Mouse (Mus musculus) ES-E14 (cell line): ENCODE measurements around the gene Arhgap31. TPM values are rescaled to one million over a fixed set of nuclear protein-coding genes. Genes with fewer than 3 reads are reported as not detected.

Source experiments
- DNase-seq: peaks from one replicate; pipeline ENCODE4 v3.0.0-alpha.2; 2013; ENCODE audit warnings: low read depth, low spot score
- H3K27ac ChIP-seq: 2 replicates; pipeline ENCODE4 v1.5.1; 2012; ENCODE audit warnings: low read depth, mild to moderate bottlenecking, low read length, moderate library complexity, mixed read lengths; ENCODE audit not compliant: poor library complexity, insufficient read depth, severe bottlenecking
- H3K36me3 ChIP-seq: 2 replicates; pipeline ENCODE4 v1.6.1; 2012; ENCODE audit warnings: mild to moderate bottlenecking, low read length, moderate library complexity, mixed read lengths; ENCODE audit not compliant: control insufficient read depth, poor library complexity, insufficient read depth, severe bottlenecking
- H3K4me1 ChIP-seq, 2 experiments: fragments of 150-350 bp in 1 of 2; sonication (generic) in 1 of 2; 2 replicates each; pipeline ENCODE4 v1.6.1; 2012; ENCODE audit warnings: low read length in 2 of 2, mild to moderate bottlenecking in 1 of 2, mixed read lengths in 1 of 2; ENCODE audit not compliant: control insufficient read depth in 2 of 2, insufficient read depth in 2 of 2, poor library complexity in 1 of 2
- H3K4me3 ChIP-seq, 2 experiments: fragments of 150-350 bp in 1 of 2; sonication (generic) in 1 of 2; 2 replicates each; pipeline ENCODE4 v1.5.1; 2012; ENCODE audit warnings: low read length in 2 of 2, low read depth in 1 of 2, mild to moderate bottlenecking in 1 of 2, mixed read lengths in 1 of 2; ENCODE audit not compliant: insufficient read depth in 1 of 2, poor library complexity in 1 of 2, severe bottlenecking in 1 of 2
- H3K9ac ChIP-seq: 2 replicates; pipeline ENCODE4 v1.6.1; 2012; ENCODE audit warnings: low read depth, mild to moderate bottlenecking, low read length, mixed read lengths; ENCODE audit not compliant: poor library complexity, insufficient read depth, severe bottlenecking
- H3K9me3 ChIP-seq: fragments of 150-350 bp; sonication (generic); 2 replicates; pipeline ENCODE4 v1.6.1; 2012; ENCODE audit warnings: low read depth, mild to moderate bottlenecking, low read length; ENCODE audit not compliant: control insufficient read depth, insufficient read depth
- CHD2 ChIP-seq: IDR thresholded peaks from 2 replicates; pipeline ENCODE4 v1.6.1; 2014; ENCODE audit warnings: mild to moderate bottlenecking, low read depth, low read length, inconsistent platforms
- HCFC1 ChIP-seq: IDR thresholded peaks from 2 replicates; pipeline ENCODE4 v1.6.1; 2012; ENCODE audit warnings: low read length, inconsistent platforms, borderline replicate concordance; ENCODE audit not compliant: insufficient read depth
- MAFK ChIP-seq: IDR thresholded peaks from 2 replicates; pipeline ENCODE4 v1.6.1; 2014; ENCODE audit warnings: mild to moderate bottlenecking, low read depth, low read length, inconsistent platforms; ENCODE audit not compliant: insufficient read depth
- ZC3H11A ChIP-seq: IDR thresholded peaks from 2 replicates; pipeline ENCODE4 v1.6.1; 2012; ENCODE audit warnings: low read depth, mild to moderate bottlenecking, inconsistent platforms, low read length, borderline replicate concordance
- ZNF384 ChIP-seq: IDR thresholded peaks from 2 replicates; pipeline ENCODE4 v1.6.1; 2012; ENCODE audit warnings: low read depth, low read length, inconsistent platforms
- in situ Hi-C, 2 experiments: fragments of 600-800 bp; cut with MboI; formaldehyde crosslinking; loops; one replicate each; pipeline ENCODE4 v1.15.1; 2025; ENCODE audit warnings: low sequenced_read_pairs in 2 of 2, inconsistent platforms in 1 of 2; ENCODE audit not compliant: unreplicated experiment in 2 of 2
- total RNA-seq: library from RNA; depleted of rRNA; stranded (reverse); fragments of 300-350 nt; gene quantifications from 2 replicates; pipeline ENCODE4 v1.2.3, GENCODE M21; 2012

Gene Arhgap31
- total RNA-seq, 1 experiment = 1.0 TPM

DNA sequence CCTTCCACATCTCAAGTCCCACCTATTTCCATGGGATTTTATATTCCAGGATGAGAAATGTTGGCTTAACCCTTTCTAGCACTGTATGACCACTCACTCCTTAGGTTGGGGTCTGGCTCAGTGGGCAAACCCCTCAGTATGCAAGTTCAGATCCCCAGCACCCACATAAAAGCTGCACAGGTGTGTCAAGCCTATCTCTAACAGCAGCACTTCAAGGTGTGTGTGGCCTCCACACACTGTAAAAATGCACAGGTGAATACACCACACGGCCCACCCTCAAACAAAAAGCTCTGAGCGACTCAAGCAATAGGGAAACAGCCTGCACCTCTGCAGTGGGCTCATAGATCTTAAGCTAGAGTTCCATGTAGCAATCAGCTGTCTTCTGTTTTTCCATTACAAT is 117.0 kb downstream of the Arhgap31 start:
- Histone ChIP-seq H3K9me3 (no peaks in the 10 kb centered on the region), H3K9ac (no peak overlapping the region), H3K36me3 (peaks cover 7% of the 10 kb centered on the region), H3K4me1 (peaks cover 0 to 3% of the 10 kb centered on the region in 2 experiments; a peak in 1 of 4 replicates), H3K4me3 (no peak overlapping the region), H3K27ac (no peak overlapping the region)
- TF ChIP-seq ZC3H11A = no peak
- TF ChIP-seq CHD2 = no peak
- TF ChIP-seq MAFK = no peak
- no peak for TF ChIP-seq ZNF384
- no peak for TF ChIP-seq HCFC1
- in situ Hi-C loops = no loop called here
- no peak for DNase-seq

- Histone ChIP-seq H3K4me1 (peaks cover 0 to 3% of the 10 kb centered on the region in 2 experiments; a peak in 1 of 4 replicates), H3K4me3 (no peak overlapping the region), H3K9ac (no peak overlapping the region), H3K27ac (no peak overlapping the region), H3K36me3 (peaks cover 9% of the 10 kb centered on the region), H3K9me3 (no peaks in the 10 kb centered on the region)
- no peak for TF ChIP-seq HCFC1
- no peak for TF ChIP-seq ZNF384
- no peak for TF ChIP-seq ZC3H11A
- no peak for TF ChIP-seq MAFK
- no peak for TF ChIP-seq CHD2
- in situ Hi-C loops = no loop called here
- no peak for DNase-seq
Measured at GRCm38 (mm10) chr16:38594435-38594834, 118.6 kb downstream of the Arhgap31 start.

- Histone ChIP-seq H3K27ac (no peak overlapping the region), H3K36me3 (peaks cover 13% of the 10 kb centered on the region), H3K9ac (no peak overlapping the region), H3K9me3 (no peaks in the 10 kb centered on the region), H3K4me3 (no peak overlapping the region), H3K4me1 (peaks cover 0 to 3% of the 10 kb centered on the region in 2 experiments; a peak in 1 of 4 replicates)
- no peak for TF ChIP-seq HCFC1
- in situ Hi-C loops = no loop called here
- no peak for DNase-seq
Measured at GRCm38 (mm10) chr16:38592946-38593345, 120.1 kb downstream of the Arhgap31 start.

GRCm38 (mm10) chr16:38592026-38592678 is 120.9 kb downstream of the Arhgap31 start:
- Histone ChIP-seq H3K9ac (no peak overlapping the region), H3K4me3 (no peak overlapping the region), H3K36me3 (peaks cover 17% of the 10 kb centered on the region), H3K27ac (no peak overlapping the region), H3K4me1 (peaks cover 0 to 3% of the 10 kb centered on the region in 2 experiments; a peak in 1 of 4 replicates), H3K9me3 (no peaks in the 10 kb centered on the region)
- DNase-seq = no peak
- TF ChIP-seq HCFC1 (no peak), ZNF384 (no peak), CHD2 (no peak), ZC3H11A (no peak), MAFK (no peak)
- in situ Hi-C loops = no loop called here

- Histone ChIP-seq H3K9me3 (no peaks in the 10 kb centered on the region), H3K9ac (no peak overlapping the region), H3K36me3 (peaks cover 17% of the 10 kb centered on the region), H3K4me3 (no peak overlapping the region), H3K27ac (no peak overlapping the region), H3K4me1 (peaks cover 0 to 3% of the 10 kb centered on the region in 2 experiments; a peak in 1 of 4 replicates)
- no peak for DNase-seq
- no peak for TF ChIP-seq MAFK
- TF ChIP-seq ZC3H11A = no peak
- in situ Hi-C loops = no loop called here
Measured at GRCm38 (mm10) chr16:38591506-38591905, 121.6 kb downstream of the Arhgap31 start.
